ENCODE assay signal across 17 mouse cellular contexts in the genomic region with DNA sequence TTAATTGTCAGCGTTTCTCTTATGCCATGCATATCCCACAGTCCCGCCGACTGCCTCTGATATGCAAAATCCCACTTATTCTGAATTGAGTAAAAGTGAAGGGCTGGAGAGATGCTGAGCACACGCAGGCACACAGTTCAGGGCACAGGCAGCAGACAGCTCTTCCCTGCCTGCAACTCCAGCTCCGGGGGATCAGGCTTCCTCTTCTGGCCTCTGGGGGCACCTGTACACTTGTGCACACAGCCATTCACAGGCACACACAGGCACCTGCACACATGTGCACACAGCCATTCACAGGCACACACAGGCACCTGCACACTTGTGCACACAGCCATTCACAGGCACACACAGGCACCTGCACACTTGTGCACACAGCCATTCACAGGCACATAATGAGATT.
DNase-seq lines count a peak whose midpoint lies in the region; ATAC-seq lines count a peak whose summit lies in the region.
"Had no signal": no experiment of that assay in that cellular context is flagged by ENCODE, and none has a peak within 500 bp of the region (broad histone marks: within the 10 kb centered on the region; RNA-seq: fewer than 3 reads in every experiment).

No protein-coding gene starts in this region.

- DNase-seq in heart, adult 11 months: peak; percentile 41
- DNase-seq in heart, postnatal 25 days (ENCODE audit: low spot score): no peak
- DNase-seq in forebrain, embryonic 14.5 days (ENCODE audit: low spot score): peak; percentile 42
- no peak for DNase-seq in MN1 (ENCODE audit: low spot score)
- DNase-seq in kidney, postnatal 36 days: no peak
- DNase-seq in cerebellum, adult 18-20 months: no peak
- DNase-seq: adrenal gland, postnatal 10 days; heart, postnatal 36 days; kidney, adult 18-20 months; thymus, adult 2 months had no signal

- H3K27ac ChIP-seq in forebrain, embryonic 14.5 days (ENCODE audit: low read depth, low read length): peak overlapping the region; percentile 88
- H3K27ac ChIP-seq in hindbrain, embryonic 16.5 days (ENCODE audit: low read depth, low read length): peak overlapping the region; percentile 52; the same call in 1 of the 2 replicates
- H3K27ac ChIP-seq in neural tube, embryonic 12.5 days: no peak overlapping the region
- H3K27ac ChIP-seq: left cerebral cortex, adult 2 months; limb, embryonic 15.5 days; lung, embryonic 15.5 days had no signal

- peak overlapping the region; percentile 26; the same call in 1 of the 2 replicates for H3K9ac ChIP-seq in forebrain, embryonic 14.5 days (ENCODE audit: low read length)
- H3K9ac ChIP-seq in hindbrain, embryonic 16.5 days (ENCODE audit: low read depth, low read length): no peak overlapping the region
- H3K9ac ChIP-seq in neural tube, embryonic 12.5 days: no peak overlapping the region
- H3K9ac ChIP-seq: limb, embryonic 15.5 days; lung, embryonic 15.5 days had no signal

- peak; percentile 32 for ATAC-seq in forebrain, embryonic 14.5 days
- peak; percentile 40 for ATAC-seq in hindbrain, embryonic 16.5 days
- ATAC-seq in neural tube, embryonic 12.5 days (ENCODE audit: low FRiP score, low read depth): peak; percentile 59

- H3K9me3 ChIP-seq in forebrain, embryonic 14.5 days (replicated peaks; ENCODE audit: control insufficient read depth, low read length): no peaks in the 10 kb centered on the region
- H3K9me3 ChIP-seq in hindbrain, embryonic 16.5 days (ENCODE audit: control insufficient read depth, low read length): no peaks in the 10 kb centered on the region
- H3K9me3 ChIP-seq in neural tube, embryonic 12.5 days: no peaks in the 10 kb centered on the region
- H3K9me3 ChIP-seq: limb, embryonic 15.5 days; lung, embryonic 15.5 days had no signal

- H3K4me3 ChIP-seq in forebrain, embryonic 14.5 days (ENCODE audit: low read depth, low read length): 0 out of 2 replicates have a peak overlapping the region, but pooled peaks have one; percentile 6
- no peak overlapping the region for H3K4me3 ChIP-seq in hindbrain, embryonic 16.5 days (ENCODE audit: low read length)
- H3K4me3 ChIP-seq in neural tube, embryonic 12.5 days: no peak overlapping the region
- H3K4me3 ChIP-seq: erythroblast, embryonic 14.5 days; left cerebral cortex, adult 2 months; limb, embryonic 15.5 days; lung, embryonic 15.5 days; megakaryocyte, embryonic 14.5 days had no signal

- WGBS in forebrain, embryonic 14.5 days: 0% methylated on average over 5 of the region's 5 CpGs
- WGBS in hindbrain, embryonic 16.5 days: 23% methylated on average over 5 of the region's 5 CpGs
- WGBS in neural tube, embryonic 12.5 days: 45% methylated on average over 5 of the region's 5 CpGs

- intact Hi-C loops in heart, postnatal 25 days (cut with DNase I): no loop called here

- H3K4me1 ChIP-seq in forebrain, embryonic 14.5 days (ENCODE audit: control insufficient read depth, insufficient read depth, low read length): peaks cover 11% of the 10 kb centered on the region
- no peaks in the 10 kb centered on the region; the same call in 1 of the 2 replicates for H3K4me1 ChIP-seq in hindbrain, embryonic 16.5 days (ENCODE audit: control insufficient read depth, insufficient read depth, low read depth, low read length)
- peaks cover 3% of the 10 kb centered on the region; the same call in 1 of the 2 replicates for H3K4me1 ChIP-seq in neural tube, embryonic 12.5 days
- H3K4me1 ChIP-seq: limb, embryonic 15.5 days; lung, embryonic 15.5 days; megakaryocyte, embryonic 14.5 days had no signal

- no peaks in the 10 kb centered on the region for H3K36me3 ChIP-seq in forebrain, embryonic 14.5 days (ENCODE audit: control insufficient read depth, insufficient read depth, low read length)
- H3K36me3 ChIP-seq in hindbrain, embryonic 16.5 days (ENCODE audit: control insufficient read depth, insufficient read depth, low read length): no peaks in the 10 kb centered on the region
- no peaks in the 10 kb centered on the region for H3K36me3 ChIP-seq in neural tube, embryonic 12.5 days
- H3K36me3 ChIP-seq: limb, embryonic 15.5 days; lung, embryonic 15.5 days had no signal

- no peaks in the 10 kb centered on the region for H3K27me3 ChIP-seq in forebrain, embryonic 14.5 days (replicated peaks; ENCODE audit: control insufficient read depth, insufficient read depth, low read length)
- H3K27me3 ChIP-seq in hindbrain, embryonic 16.5 days (replicated peaks; ENCODE audit: control insufficient read depth, insufficient read depth, low read length): no peaks in the 10 kb centered on the region
- no peaks in the 10 kb centered on the region for H3K27me3 ChIP-seq in neural tube, embryonic 12.5 days (replicated peaks)
- H3K27me3 ChIP-seq: limb, embryonic 15.5 days; lung, embryonic 15.5 days; megakaryocyte, embryonic 14.5 days had no signal

- peak overlapping the region; percentile 41 for H3K4me2 ChIP-seq in forebrain, embryonic 14.5 days (ENCODE audit: low read length)
- H3K4me2 ChIP-seq in hindbrain, embryonic 16.5 days (ENCODE audit: low read length): peak overlapping the region; percentile 13; the same call in 1 of the 2 replicates
- H3K4me2 ChIP-seq in neural tube, embryonic 12.5 days (replicated peaks): peak overlapping the region; percentile 38; the same call in 1 of the 2 replicates
- H3K4me2 ChIP-seq: limb, embryonic 15.5 days; lung, embryonic 15.5 days had no signal

Comparison
In these comparisons a context has a peak if more than half of its experiments do, and no peak if none do; other contexts are left out.
1. DNase-seq: peak in heart, adult 11 months (single experiment) and forebrain, embryonic 14.5 days (single experiment); none in heart, postnatal 25 days (single experiment), MN1 (single experiment), kidney, postnatal 36 days (0 of 2) and cerebellum, adult 18-20 months (0 of 2).
2. Peak in every context shown above with its lines, with median percentiles within 50 percentile points of each other: ATAC-seq and H3K4me2 ChIP-seq.